Mouse (Mus musculus) liver, adult 2 months (tissue): Measurements from ENCODE around the gene Serpina11. TPM values are rescaled to one million over a fixed set of nuclear protein-coding genes. Genes with fewer than 3 reads are reported as not detected.

Experiments
- DNase-seq: peaks from one replicate; pipeline ENCODE4 v3.0.0-alpha.2; 2011; ENCODE audit warnings: low read depth, low spot score; ENCODE audit errors: extremely low read depth
- H3K27ac ChIP-seq: fragments of 200-500 bp; replicated peaks from 2 replicates; pipeline ENCODE4 v1.5.1; 2012; ENCODE audit warnings: low read depth, mild to moderate bottlenecking, control low read depth, inconsistent platforms, low read length; ENCODE audit not compliant: insufficient read depth
- H3K27me3 ChIP-seq: fragments of 200-500 bp; 2 replicates; pipeline ENCODE4 v1.6.1; 2012; ENCODE audit warnings: mild to moderate bottlenecking, moderate library complexity, low read length, inconsistent platforms; ENCODE audit not compliant: control insufficient read depth, insufficient read depth
- H3K36me3 ChIP-seq: fragments of 200-500 bp; 2 replicates; pipeline ENCODE4 v1.6.1; 2012; ENCODE audit warnings: low read length, inconsistent platforms; ENCODE audit not compliant: control insufficient read depth, insufficient read depth
- H3K4me1 ChIP-seq: fragments of 200-500 bp; 2 replicates; pipeline ENCODE4 v1.6.1; 2011; ENCODE audit warnings: low read length; ENCODE audit not compliant: control insufficient read depth, insufficient read depth
- H3K4me3 ChIP-seq: fragments of 200-500 bp; 2 replicates; pipeline ENCODE4 v1.5.1; 2011; ENCODE audit warnings: low read depth, mild to moderate bottlenecking, control low read depth, low read length, moderate library complexity; ENCODE audit not compliant: insufficient read depth
- H3K79me2 ChIP-seq: fragments of 200-500 bp; 2 replicates; pipeline ENCODE4 v1.6.1; 2012; ENCODE audit warnings: inconsistent platforms, mild to moderate bottlenecking, low read length, moderate library complexity; ENCODE audit not compliant: control insufficient read depth, insufficient read depth
- H3K9ac ChIP-seq: fragments of 200-500 bp; 2 replicates; pipeline ENCODE4 v1.6.1; 2012; ENCODE audit warnings: low read depth, mild to moderate bottlenecking, control low read depth, inconsistent platforms, low read length
- CTCF ChIP-seq: fragments of 200-500 bp; IDR thresholded peaks from 2 replicates; pipeline ENCODE4 v1.5.1; 2011; ENCODE audit warnings: low read depth, low read length, control low read depth
- POLR2A ChIP-seq: fragments of 200-500 bp; IDR thresholded peaks from 2 replicates; pipeline ENCODE4 v1.6.1; 2011; ENCODE audit warnings: low read length, control low read depth; ENCODE audit not compliant: insufficient read depth; ENCODE audit errors: extremely low read depth
- WGBS: fragments of 180-500 bp; shearing (Covaris S2); methylation state at CpG from one replicate; pipeline ENCODE4 v1.1.7; 2018; 5-methylcytosine and 5-hydroxymethylcytosine counted together
- polyA plus RNA-seq: library from polyadenylated mRNA; depleted of rRNA; stranded (reverse); fragments of >200 nt; gene quantifications from 2 replicates; pipeline ENCODE4 v1.2.3, GENCODE M21; 2012
- total RNA-seq: library from RNA; depleted of rRNA; stranded (reverse); fragments of >200 nt; gene quantifications from 2 replicates; pipeline ENCODE4 v1.2.3, GENCODE M21; 2014

Serpina11 gene
- total and polyA plus RNA-seq, 2 experiments, result 47.7 to 107 TPM

GRCm38 (mm10) chr12:104004689-104005088 lies 14.9 kb upstream of the Serpina11 start:
- no peaks in the 10 kb centered on the region for H3K27me3 ChIP-seq
- H3K4me1 ChIP-seq, result peaks cover 11% of the 10 kb centered on the region
- H3K4me3 ChIP-seq, result no peak overlapping the region
- no peak overlapping the region for H3K27ac ChIP-seq
- no peak for TF ChIP-seq POLR2A
- peak; percentile 30; the same call in 1 of the 2 replicates for TF ChIP-seq CTCF
- no peaks in the 10 kb centered on the region for H3K79me2 ChIP-seq
- no peak overlapping the region for H3K9ac ChIP-seq
- no peak for DNase-seq
- WGBS, result 87% methylated on average over 5 of the region's 5 CpGs
- H3K36me3 ChIP-seq, result no peaks in the 10 kb centered on the region

GRCm38 (mm10) chr12:104003238-104003612 lies 13.5 kb upstream of the Serpina11 start:
- no peaks in the 10 kb centered on the region for H3K27me3 ChIP-seq
- peak overlapping the region; percentile 91 for H3K27ac ChIP-seq
- H3K4me3 ChIP-seq, result no peak overlapping the region
- H3K9ac ChIP-seq, result no peak overlapping the region; the same call in 1 of the 2 replicates
- no peak for DNase-seq
- no peaks in the 10 kb centered on the region for H3K79me2 ChIP-seq
- H3K36me3 ChIP-seq, result no peaks in the 10 kb centered on the region
- TF ChIP-seq CTCF (no peak), POLR2A (no peak)
- peaks cover 11% of the 10 kb centered on the region for H3K4me1 ChIP-seq
- 7% methylated on average over 4 of the region's 4 CpGs for WGBS

- Histone ChIP-seq H3K4me3 (no peak overlapping the region), H3K27ac (peak overlapping the region; percentile 91), H3K27me3 (no peaks in the 10 kb centered on the region), H3K4me1 (peaks cover 11% of the 10 kb centered on the region), H3K9ac (peak overlapping the region; percentile 60), H3K79me2 (no peaks in the 10 kb centered on the region), H3K36me3 (no peaks in the 10 kb centered on the region)
- WGBS, result 7% methylated on average over 10 of the region's 10 CpGs
- peak; percentile 95 for DNase-seq
- TF ChIP-seq CTCF, result no peak
- TF ChIP-seq POLR2A, result no peak
Observed at GRCm38 (mm10) chr12:104002569-104003237, 12.9 kb upstream of the Serpina11 start.

- H3K9ac ChIP-seq, result no peak overlapping the region
- H3K36me3 ChIP-seq, result no peaks in the 10 kb centered on the region
- H3K79me2 ChIP-seq, result no peaks in the 10 kb centered on the region
- no peak for TF ChIP-seq CTCF
- TF ChIP-seq POLR2A, result no peak
- no peaks in the 10 kb centered on the region for H3K27me3 ChIP-seq
- no peak overlapping the region for H3K27ac ChIP-seq
- peaks cover 22% of the 10 kb centered on the region for H3K4me1 ChIP-seq
- no peak for DNase-seq
- WGBS, result 93% methylated on average over 3 of the region's 3 CpGs
- H3K4me3 ChIP-seq, result no peak overlapping the region
Observed at GRCm38 (mm10) chr12:104000594-104000993, 10.8 kb upstream of the Serpina11 start.

GRCm38 (mm10) chr12:103999611-104000010 lies 9.9 kb upstream of the Serpina11 start:
- H3K36me3 ChIP-seq, result no peaks in the 10 kb centered on the region
- H3K4me1 ChIP-seq, result peaks cover 22% of the 10 kb centered on the region
- no peak overlapping the region for H3K27ac ChIP-seq
- H3K79me2 ChIP-seq, result no peaks in the 10 kb centered on the region
- 94% methylated on average over 8 of the region's 8 CpGs for WGBS
- no peaks in the 10 kb centered on the region for H3K27me3 ChIP-seq
- TF ChIP-seq CTCF (no peak), POLR2A (no peak)
- no peak overlapping the region for H3K4me3 ChIP-seq
- DNase-seq, result no peak
- no peak overlapping the region for H3K9ac ChIP-seq

GRCm38 (mm10) chr12:103996513-103996912 lies 6.8 kb upstream of the Serpina11 start:
- Histone ChIP-seq H3K4me3 (no peak overlapping the region), H3K27ac (peak overlapping the region; percentile 83), H3K9ac (peak overlapping the region; percentile 49), H3K36me3 (no peaks in the 10 kb centered on the region), H3K4me1 (peaks cover 31% of the 10 kb centered on the region), H3K27me3 (no peaks in the 10 kb centered on the region), H3K79me2 (no peaks in the 10 kb centered on the region)
- WGBS, result 39% methylated on average over 2 of the region's 2 CpGs
- DNase-seq, result peak; percentile 48
- TF ChIP-seq CTCF (no peak), POLR2A (no peak)
